Mouse (Mus musculus): Measurements from ENCODE around the gene Arhgap40. TPM values are rescaled to one million over a fixed set of nuclear protein-coding genes. Genes with fewer than 3 reads are reported as not detected.
A peak's percentile ranks its signal among the peaks of the same experiment; 100 is the strongest.

The Arhgap40 gene
- 0.88 and 0.93 TPM in 2 replicates for polyA plus RNA-seq (2015; fragmentation: Nextera tagmentation; extraction: Ambion mirVana)

DNA sequence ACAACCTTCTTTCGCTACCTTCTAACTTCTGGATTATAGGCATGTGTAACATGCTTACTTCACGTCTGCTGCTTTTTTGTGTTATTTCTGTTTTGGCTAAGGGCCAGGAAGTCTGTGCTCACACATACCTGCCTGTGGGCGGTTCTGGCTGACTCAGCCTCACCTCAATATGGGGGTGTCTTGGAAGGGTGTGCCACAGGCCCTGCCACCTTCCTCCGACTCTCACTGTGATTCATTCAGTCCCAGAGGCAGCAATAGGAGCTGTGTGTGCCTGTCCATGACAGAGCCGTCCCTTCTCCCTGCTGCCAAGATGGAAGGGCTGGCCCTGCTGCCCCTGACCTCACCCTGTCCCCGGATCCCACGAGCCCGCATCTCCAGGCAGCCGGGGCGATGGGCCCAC lies at the start of gene Arhgap40:
Gene Arhgap40, plus strand, starts transcription at position 269 of the 400 bp plus-strand sequence.
- Histone ChIP-seq H3K9ac (no peak within 1 kb of the TSS), H3K4me1 (replicated peaks) (no peaks in the 10 kb centered on the region), H3K27me3 (no peaks in the 10 kb centered on the region), H3K9me3 (no peaks in the 10 kb centered on the region), H3K4me3 (no peak within 1 kb of the TSS), H3K27ac (replicated peaks) (no peak within 1 kb of the TSS), H3K36me3 (no peaks in the 10 kb centered on the region), H3K4me2 (no peak within 1 kb of the TSS)
- WGBS = 92% methylated on average over 10 of the region's 10 CpGs
- ATAC-seq (ENCODE audit: low FRiP score, low read depth) = no peak

GRCm38 (mm10) chr2:158474159-158474558 lies 38.4 kb upstream of the Arhgap40 start:
- WGBS = 93% methylated on average over 1 of the region's 1 CpGs
- Histone ChIP-seq H3K9ac (no peak overlapping the region), H3K4me1 (replicated peaks) (no peaks in the 10 kb centered on the region), H3K27ac (replicated peaks) (no peak overlapping the region), H3K4me2 (no peak overlapping the region), H3K36me3 (peaks cover 61% of the 10 kb centered on the region), H3K27me3 (no peaks in the 10 kb centered on the region), H3K4me3 (no peak overlapping the region), H3K9me3 (no peaks in the 10 kb centered on the region)
- no peak for ATAC-seq (ENCODE audit: low FRiP score, low read depth)

- Histone ChIP-seq H3K9me3 (no peaks in the 10 kb centered on the region), H3K4me3 (no peak overlapping the region), H3K4me2 (no peak overlapping the region), H3K36me3 (peaks cover 77% of the 10 kb centered on the region), H3K9ac (no peak overlapping the region), H3K27ac (replicated peaks) (no peak overlapping the region), H3K27me3 (no peaks in the 10 kb centered on the region), H3K4me1 (replicated peaks) (no peaks in the 10 kb centered on the region)
- WGBS = 73% methylated on average over 3 of the region's 3 CpGs
- no peak for ATAC-seq (ENCODE audit: low FRiP score, low read depth)
Observed at GRCm38 (mm10) chr2:158477640-158478039, 35.0 kb upstream of the Arhgap40 start.

DNA sequence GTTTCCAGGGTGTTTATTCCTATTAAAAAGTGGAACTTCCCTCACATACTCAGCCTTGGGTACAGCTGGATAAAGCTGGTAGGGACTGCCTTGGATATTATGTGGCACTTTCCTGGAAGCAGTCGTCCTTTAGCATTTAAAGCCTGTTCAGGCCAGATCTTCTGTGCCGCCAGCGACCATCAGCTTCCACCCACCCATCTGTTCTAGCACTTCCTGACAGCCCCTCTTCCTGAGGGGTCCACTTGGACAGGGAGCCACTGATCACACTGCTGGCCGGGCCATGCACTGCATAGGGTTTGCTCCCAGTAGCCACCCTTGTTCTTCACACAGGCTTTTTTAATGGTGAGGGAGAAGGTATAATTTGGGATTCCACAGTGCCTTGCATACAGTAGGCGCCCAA lies 14.1 kb upstream of the Arhgap40 start:
- Histone ChIP-seq H3K4me2 (no peak overlapping the region), H3K9ac (no peak overlapping the region), H3K27ac (replicated peaks) (no peak overlapping the region), H3K4me1 (replicated peaks) (no peaks in the 10 kb centered on the region), H3K36me3 (peaks cover 40% of the 10 kb centered on the region), H3K27me3 (no peaks in the 10 kb centered on the region), H3K9me3 (no peaks in the 10 kb centered on the region), H3K4me3 (no peak overlapping the region)
- WGBS = 81% methylated on average over 5 of the region's 5 CpGs
- ATAC-seq (ENCODE audit: low FRiP score, low read depth) = 0 out of 2 replicates have a peak, but pooled peaks have one; percentile 34

DNA sequence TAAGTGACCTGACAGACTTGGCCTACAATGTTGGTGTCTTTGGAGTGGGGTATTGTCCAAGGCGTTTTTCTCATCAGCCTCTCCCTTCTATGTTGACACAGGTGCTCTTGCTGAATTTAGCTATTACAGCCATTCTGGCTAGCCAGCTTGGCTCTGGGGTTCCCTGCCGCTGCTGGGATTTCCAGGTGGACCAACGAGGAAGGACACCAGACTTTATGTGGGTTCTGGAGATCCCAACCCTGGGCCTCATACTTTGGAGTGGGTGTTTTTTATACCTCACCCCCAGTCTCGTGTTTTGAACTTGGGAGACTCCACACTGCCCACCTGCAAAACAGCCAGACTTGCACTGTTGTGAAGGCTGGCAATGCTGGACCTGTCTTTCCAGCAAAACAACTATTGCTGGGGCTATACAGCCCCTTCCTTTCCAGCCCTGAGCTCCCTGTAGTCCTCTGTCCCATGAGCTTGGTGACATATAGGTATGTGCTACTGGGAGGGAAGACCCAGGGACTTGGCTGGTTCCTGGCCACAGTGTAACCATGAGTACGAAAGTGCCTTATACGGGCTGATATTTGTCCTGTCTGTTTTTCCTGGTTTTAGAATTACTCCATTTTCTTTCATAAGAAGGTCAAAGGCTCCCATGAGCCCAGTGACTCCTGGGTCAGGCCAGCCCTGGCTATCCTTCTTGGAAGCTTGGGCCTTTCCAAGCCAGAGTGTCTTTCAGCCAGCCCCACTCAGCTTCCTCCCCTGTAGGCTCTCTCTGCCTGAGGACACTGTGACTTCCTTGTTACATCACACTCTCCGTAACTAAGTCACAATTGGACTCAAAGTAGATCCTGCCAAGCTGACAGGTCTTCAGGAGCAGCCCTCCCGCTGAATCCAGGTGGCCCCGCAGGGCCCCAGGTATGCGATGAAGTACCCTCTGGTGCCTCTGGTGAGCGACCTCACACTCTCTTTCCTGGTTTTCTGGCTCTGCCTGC lies 10.5 kb upstream of the Arhgap40 start, which contains the start of gene Adig:
Gene Adig, plus strand, starts transcription at position 777 of the 977 bp plus-strand sequence.
- Histone ChIP-seq H3K9me3 (no peaks in the 10 kb centered on the region), H3K36me3 (peaks cover 10% of the 10 kb centered on the region; the same call in 1 of the 2 replicates), H3K9ac (no peak within 1 kb of the TSS), H3K27ac (replicated peaks) (no peak within 1 kb of the TSS), H3K4me3 (no peak within 1 kb of the TSS), H3K4me1 (replicated peaks) (no peaks in the 10 kb centered on the region), H3K27me3 (no peaks in the 10 kb centered on the region), H3K4me2 (no peak within 1 kb of the TSS)
- WGBS = 81% methylated on average over 11 of the region's 11 CpGs
- no peak for ATAC-seq (ENCODE audit: low FRiP score, low read depth)

DNA sequence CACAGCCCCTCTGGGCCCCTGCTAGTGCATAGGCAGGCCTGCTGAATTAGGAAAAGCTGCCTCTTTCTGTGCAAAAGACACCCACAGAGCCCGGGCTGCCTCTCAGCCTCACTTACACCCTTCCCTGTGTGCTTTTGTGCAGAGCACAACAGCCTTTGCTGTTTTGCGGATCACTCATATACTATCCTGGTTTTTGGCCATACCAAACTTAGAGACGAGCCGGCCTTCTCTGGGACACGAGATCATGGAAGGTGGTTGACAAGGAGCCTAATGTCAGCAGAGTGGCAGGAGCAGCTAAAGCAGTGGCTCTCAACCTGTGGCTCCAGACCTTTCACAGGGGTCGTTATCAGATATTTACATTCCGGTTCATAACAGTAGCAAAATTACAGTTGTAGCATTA lies 9.4 kb upstream of the Arhgap40 start:
- Histone ChIP-seq H3K36me3 (peaks cover 5% of the 10 kb centered on the region; the same call in 1 of the 2 replicates), H3K4me1 (replicated peaks) (no peaks in the 10 kb centered on the region), H3K4me3 (no peak overlapping the region), H3K9me3 (no peaks in the 10 kb centered on the region), H3K9ac (no peak overlapping the region), H3K27me3 (no peaks in the 10 kb centered on the region), H3K27ac (replicated peaks) (no peak overlapping the region), H3K4me2 (no peak overlapping the region)
- WGBS = 83% methylated on average over 7 of the region's 7 CpGs
- ATAC-seq (ENCODE audit: low FRiP score, low read depth) = no peak

- no peak overlapping the region for H3K4me3 ChIP-seq
- no peak overlapping the region for H3K27ac ChIP-seq (replicated peaks)
- no peak for ATAC-seq (ENCODE audit: low FRiP score, low read depth)
- no peaks in the 10 kb centered on the region for H3K9me3 ChIP-seq
- H3K4me2 ChIP-seq = no peak overlapping the region
- H3K4me1 ChIP-seq (replicated peaks) = no peaks in the 10 kb centered on the region
- H3K27me3 ChIP-seq = no peaks in the 10 kb centered on the region
- no peak overlapping the region for H3K9ac ChIP-seq
- 68% methylated on average over 4 of the region's 4 CpGs for WGBS
- H3K36me3 ChIP-seq = 0 out of 2 replicates have a peak, but pooled peaks cover under 1% of the 10 kb centered on the region
Observed at GRCm38 (mm10) chr2:158503671-158504070, 8.9 kb upstream of the Arhgap40 start.

DNA sequence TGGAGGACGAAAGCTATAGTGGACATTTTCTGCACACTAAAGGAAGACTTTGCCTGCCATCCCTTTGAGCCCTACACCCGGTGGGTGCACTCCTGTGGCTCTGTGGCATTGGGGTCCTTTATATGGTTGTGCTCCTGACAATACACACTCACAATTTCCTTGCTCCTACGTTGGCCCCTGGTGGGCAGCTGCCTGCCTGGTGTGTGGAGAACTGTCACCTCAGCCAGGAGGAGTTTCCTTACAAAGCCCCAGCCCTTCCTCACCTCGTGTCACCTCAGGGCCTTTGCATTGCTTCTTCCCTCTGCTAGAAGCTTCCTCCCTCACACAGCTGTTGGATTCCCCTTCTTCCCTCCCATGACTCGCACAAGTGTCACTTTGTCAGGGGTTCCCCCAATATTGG lies 6.1 kb upstream of the Arhgap40 start:
- no peaks in the 10 kb centered on the region for H3K27me3 ChIP-seq
- H3K4me3 ChIP-seq = no peak overlapping the region
- 88% methylated on average over 5 of the region's 5 CpGs for WGBS
- no peak for ATAC-seq (ENCODE audit: low FRiP score, low read depth)
- H3K9me3 ChIP-seq = no peaks in the 10 kb centered on the region
- H3K4me1 ChIP-seq (replicated peaks) = no peaks in the 10 kb centered on the region
- H3K36me3 ChIP-seq = no peaks in the 10 kb centered on the region
- H3K4me2 ChIP-seq = no peak overlapping the region
- no peak overlapping the region for H3K9ac ChIP-seq
- H3K27ac ChIP-seq (replicated peaks) = no peak overlapping the region

DNA sequence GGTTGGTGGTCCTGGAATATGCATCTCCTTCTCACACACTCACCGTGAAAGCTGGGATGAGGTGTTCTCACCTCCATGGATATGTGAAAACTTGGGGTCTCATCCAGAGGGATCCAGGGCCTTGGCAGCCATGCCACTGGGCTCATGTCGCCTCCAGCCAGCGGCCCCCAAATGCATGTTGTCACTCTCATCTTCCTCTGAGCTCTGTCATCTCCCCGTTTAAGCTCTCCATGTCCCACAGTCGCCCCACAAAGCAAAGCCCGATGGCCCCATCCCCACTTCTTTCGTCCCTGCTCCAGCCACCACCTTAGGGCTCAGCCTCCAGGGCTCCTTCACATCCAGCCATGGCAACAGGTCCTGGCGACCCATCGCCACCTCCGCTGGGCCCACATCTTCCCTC lies 5.5 kb upstream of the Arhgap40 start:
- Histone ChIP-seq H3K9me3 (no peaks in the 10 kb centered on the region), H3K4me3 (no peak overlapping the region), H3K36me3 (no peaks in the 10 kb centered on the region), H3K4me2 (no peak overlapping the region), H3K4me1 (replicated peaks) (no peaks in the 10 kb centered on the region), H3K27me3 (no peaks in the 10 kb centered on the region), H3K9ac (no peak overlapping the region), H3K27ac (replicated peaks) (no peak overlapping the region)
- 91% methylated on average over 10 of the region's 10 CpGs for WGBS
- ATAC-seq (ENCODE audit: low FRiP score, low read depth) = no peak

DNA sequence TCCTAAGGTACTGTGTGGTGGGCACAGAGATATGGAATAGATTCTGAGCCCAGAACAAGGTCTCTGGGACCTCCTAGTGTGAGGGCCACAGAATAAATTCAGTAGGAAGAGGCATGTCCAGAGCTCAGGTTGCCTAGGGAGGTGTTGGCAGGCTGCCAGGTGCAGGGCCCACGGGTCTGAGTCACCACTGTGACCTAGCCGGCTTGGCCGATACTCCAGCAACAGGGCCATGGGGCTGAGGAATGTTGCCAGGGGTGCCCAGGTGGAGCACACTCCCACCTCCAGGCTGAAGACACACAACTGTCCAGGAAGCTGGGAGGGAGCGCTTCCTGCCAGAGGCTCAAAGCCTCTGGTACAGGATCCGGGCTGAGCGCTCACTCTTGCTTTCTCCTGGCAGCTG lies 1.9 kb upstream of the Arhgap40 start:
- Histone ChIP-seq H3K9me3 (no peaks in the 10 kb centered on the region), H3K4me2 (no peak overlapping the region), H3K4me3 (no peak overlapping the region), H3K36me3 (no peaks in the 10 kb centered on the region), H3K9ac (no peak overlapping the region), H3K27ac (replicated peaks) (no peak overlapping the region), H3K27me3 (no peaks in the 10 kb centered on the region), H3K4me1 (replicated peaks) (no peaks in the 10 kb centered on the region)
- WGBS = 79% methylated on average over 6 of the region's 6 CpGs
- no peak for ATAC-seq (ENCODE audit: low FRiP score, low read depth)

DNA sequence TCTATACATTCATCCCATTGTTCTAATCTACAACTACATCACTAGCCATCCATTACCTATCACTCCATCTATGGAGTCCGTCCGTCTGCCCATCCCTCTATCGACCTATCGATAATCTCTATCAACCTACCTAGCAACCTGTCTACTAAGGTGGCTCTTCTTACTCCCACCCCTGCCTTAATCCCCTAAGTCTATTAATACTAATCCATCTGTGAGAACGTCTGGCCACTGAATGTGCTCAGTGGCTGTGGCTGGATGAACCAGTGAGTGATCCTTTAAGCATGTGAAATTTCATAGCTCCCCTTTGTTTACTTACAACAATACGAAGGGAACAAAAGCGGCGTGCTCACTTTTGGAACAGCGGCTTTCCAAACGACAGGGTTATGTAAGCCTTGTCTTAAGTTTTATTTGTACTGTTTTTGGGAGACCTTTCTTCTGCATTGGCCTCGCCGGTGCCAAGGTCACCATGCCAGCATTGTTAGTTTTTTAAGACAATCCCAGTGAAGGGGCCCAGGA lies 1.3 kb downstream of the Arhgap40 start:
- 81% methylated on average over 12 of the region's 12 CpGs for WGBS
- no peaks in the 10 kb centered on the region for H3K27me3 ChIP-seq
- no peak for ATAC-seq (ENCODE audit: low FRiP score, low read depth)
- no peak overlapping the region for H3K4me2 ChIP-seq
- H3K36me3 ChIP-seq = no peaks in the 10 kb centered on the region
- no peak overlapping the region for H3K9ac ChIP-seq
- no peak overlapping the region for H3K4me3 ChIP-seq
- no peak overlapping the region for H3K27ac ChIP-seq (replicated peaks)
- no peaks in the 10 kb centered on the region for H3K9me3 ChIP-seq
- no peaks in the 10 kb centered on the region for H3K4me1 ChIP-seq (replicated peaks)

GRCm38 (mm10) chr2:158518583-158518982 lies 6.0 kb downstream of the Arhgap40 start:
- no peaks in the 10 kb centered on the region for H3K4me1 ChIP-seq (replicated peaks)
- H3K4me2 ChIP-seq = no peak overlapping the region
- H3K9ac ChIP-seq = no peak overlapping the region
- no peaks in the 10 kb centered on the region for H3K9me3 ChIP-seq
- no peak overlapping the region for H3K27ac ChIP-seq (replicated peaks)
- no peak for ATAC-seq (ENCODE audit: low FRiP score, low read depth)
- no peaks in the 10 kb centered on the region for H3K27me3 ChIP-seq
- 58% methylated on average over 6 of the region's 6 CpGs for WGBS
- H3K36me3 ChIP-seq = no peaks in the 10 kb centered on the region
- no peak overlapping the region for H3K4me3 ChIP-seq

Data from hindbrain, embryonic 15.5 days (tissue).